Mouse (Mus musculus) spleen, adult 18-20 months (tissue): ENCODE results near the gene Med18.
"Not testable (repeated sequence)": the region's sequence is repeated elsewhere in the genome, so short reads cannot be mapped to it uniquely, and the experiment has no call there.

Experiments used
- DNase-seq, 2 experiments: peaks; one replicate each; pipeline ENCODE4 v3.0.0; 2022; ENCODE audit warnings: mixed read lengths in 2 of 2

The Med18 gene

DNA sequence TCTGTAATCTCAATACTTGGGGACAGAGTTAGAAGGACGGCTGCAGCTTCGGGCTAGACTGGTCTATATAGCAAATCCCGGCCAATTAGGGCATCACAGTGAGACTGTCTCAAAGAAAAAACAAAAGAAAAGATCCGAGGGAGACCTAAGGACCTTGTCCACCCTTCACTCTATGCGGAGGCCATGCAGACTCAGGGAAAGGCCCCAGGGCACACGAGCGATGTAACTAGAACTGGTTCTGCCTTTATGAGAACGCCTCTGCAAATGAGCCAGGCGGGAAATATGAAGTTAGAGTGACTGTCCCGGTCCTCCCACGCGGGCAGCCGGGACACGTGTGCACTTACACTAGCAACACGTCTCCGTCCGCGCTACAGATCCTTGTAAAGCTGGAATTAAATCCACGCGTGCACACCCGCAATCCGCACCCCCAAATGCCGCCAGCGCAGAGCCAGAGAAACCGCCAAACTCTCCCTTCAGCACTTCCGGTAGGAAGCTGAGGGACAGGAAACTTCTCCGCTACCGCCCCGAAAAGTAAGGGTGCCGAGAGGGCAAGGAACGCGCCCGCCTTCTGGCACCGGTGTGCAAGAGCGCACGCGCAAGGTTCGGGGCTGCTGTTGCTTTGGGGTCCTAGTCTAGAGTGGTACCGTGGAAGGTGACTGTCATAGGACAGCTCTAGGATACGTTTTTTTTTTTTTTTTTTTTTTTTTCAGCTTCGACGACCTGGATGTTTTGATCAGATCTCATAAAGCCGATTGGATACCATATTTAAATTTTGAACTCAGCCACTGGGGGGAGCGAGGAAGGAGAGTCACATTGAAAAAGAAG, at the start of gene Med18:
TSS of gene Med18 (minus strand) at position 492 of the 825 bp plus-strand sequence.
- DNase-seq: peak; percentile 88 to 90

DNA sequence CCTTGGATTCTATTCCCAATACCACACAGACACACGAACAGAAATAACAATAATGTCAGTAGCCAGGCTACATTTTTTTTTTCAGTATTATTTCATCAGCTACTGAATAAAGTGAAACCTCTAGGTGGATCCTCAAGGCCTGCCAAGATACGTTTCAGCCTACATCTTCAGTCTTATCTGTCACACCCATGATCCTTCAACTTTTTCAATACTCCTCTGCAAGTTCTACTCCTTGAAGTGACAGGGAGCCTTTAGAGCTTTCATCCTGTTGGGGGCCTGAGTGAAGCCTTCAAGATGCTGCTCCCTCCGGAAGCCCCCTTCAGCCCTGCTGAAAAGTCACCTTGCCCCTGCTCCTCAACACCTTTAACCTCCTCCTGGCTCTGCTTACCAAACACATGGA, 48.4 kb upstream of the Med18 start:
- DNase-seq: no peak

DNA sequence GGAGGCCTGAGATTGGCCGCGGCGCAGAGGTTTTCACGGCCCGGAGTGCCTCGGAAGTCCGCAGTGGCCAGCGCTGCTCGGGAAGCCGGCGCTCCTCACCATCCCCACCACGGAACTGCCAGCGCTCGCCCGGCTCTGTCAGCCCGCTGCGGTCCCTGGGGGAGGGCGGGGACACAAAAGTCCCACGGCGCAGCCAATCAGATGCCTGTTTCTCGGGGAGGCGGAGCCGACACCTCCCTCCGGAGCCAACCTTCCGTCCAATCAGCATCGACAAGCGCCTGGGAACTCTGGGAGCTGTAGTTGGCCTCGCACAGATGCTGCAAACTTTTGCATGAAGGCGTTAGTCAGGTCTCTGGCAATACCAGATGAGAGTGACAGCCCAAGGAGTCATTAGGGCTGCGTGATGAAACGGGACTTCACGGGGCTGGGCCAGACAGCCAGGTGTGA, 46.7 kb upstream of the Med18 start, which contains the start of gene Sesn2:
TSS of gene Sesn2 (minus strand) at position 150 of the 447 bp plus-strand sequence.
- DNase-seq: peak; percentile 95 to 96

DNA sequence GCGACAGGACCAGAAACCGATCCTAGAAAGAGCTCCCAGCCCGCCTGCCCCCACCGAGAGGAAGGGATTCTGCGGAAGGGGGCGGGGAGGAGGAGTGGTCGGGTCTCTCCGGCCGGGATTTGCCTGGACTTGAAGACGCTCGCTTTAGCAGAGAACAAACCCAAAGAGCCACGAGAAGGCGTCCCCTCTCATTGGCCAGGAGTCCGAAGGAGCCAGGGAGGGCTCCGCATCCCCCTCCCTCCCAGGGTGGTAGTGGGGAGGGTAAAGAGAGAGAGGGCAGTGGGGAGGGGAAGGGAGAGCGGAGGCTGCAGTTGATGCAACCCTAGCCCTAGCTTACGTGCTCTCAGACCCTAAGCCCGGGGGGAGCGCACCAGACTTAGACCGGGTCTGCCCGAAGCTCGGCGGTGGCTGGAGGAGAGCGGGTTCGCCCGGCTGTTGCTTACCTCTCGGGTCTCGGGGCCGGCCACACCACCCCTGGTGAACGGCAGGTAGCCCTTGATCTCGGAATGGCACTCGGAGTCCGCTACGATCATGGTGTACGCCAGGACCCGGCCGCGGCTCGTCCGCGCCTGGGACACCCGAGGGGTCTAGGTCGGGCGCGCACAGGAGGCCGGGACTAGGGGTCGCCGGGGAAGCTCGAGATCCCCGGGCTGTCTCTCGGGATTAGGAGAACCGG, 46.0 kb upstream of the Med18 start:
- peak; percentile 28 to 56 for DNase-seq

DNA sequence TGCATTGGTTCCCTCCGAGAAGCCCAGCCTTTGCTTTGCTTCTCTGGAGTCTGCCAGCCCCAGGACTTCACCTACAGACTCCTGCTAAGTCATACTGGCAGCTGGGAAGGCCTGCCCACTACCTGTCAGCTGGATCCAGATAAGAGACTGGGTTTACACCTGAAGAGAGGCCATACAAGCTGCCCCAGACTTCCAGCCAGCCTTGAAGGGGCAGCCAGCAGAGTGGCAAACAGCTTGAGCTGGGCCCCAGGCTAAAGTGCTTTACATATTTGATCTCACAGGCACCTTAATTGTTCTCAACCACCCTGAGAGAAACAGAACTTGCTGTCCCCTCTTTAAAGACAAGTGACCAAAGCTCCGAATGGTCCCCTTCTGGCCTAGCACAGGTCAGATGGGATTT, 43.5 kb upstream of the Med18 start:
- DNase-seq: no peak

DNA sequence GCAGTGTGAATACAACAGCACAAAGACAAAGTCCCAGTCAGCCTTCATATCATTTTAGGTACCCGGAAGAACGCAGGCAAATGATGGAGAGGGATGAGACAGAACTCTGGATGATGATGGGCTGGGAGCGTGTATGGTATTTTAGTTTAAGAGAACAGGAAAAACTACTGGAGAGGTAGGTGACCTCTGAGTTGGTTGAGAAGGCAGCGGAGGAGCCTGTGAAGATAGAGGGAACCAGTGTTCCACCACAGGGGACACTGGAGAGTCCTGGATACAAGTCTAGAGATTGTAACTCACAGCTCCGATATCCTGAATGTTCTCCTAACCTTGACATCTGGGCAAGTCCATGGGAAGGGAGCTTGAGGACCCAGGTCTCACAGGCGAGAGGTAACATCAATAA, 42.5 kb upstream of the Med18 start:
- no peak for DNase-seq

DNA sequence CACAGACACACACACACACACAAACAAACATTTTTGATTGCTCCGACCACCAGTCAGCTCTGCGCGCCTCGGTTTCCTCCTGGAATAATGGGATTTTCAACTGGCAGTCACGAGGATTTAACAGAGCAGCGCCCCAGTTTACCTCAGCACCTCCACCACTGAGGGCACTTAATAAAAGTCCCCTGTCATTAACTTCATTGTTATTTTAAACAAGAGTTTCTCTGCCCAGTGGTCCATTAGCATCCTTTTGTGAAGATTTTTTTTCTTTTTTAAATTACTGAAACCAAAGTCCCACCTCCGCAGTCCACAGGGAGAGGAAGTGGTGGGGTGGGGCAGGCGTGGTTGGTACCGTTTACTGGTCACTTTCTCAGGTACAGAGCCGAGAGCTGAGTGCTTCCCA, 42.1 kb upstream of the Med18 start:
- no peak for DNase-seq

DNA sequence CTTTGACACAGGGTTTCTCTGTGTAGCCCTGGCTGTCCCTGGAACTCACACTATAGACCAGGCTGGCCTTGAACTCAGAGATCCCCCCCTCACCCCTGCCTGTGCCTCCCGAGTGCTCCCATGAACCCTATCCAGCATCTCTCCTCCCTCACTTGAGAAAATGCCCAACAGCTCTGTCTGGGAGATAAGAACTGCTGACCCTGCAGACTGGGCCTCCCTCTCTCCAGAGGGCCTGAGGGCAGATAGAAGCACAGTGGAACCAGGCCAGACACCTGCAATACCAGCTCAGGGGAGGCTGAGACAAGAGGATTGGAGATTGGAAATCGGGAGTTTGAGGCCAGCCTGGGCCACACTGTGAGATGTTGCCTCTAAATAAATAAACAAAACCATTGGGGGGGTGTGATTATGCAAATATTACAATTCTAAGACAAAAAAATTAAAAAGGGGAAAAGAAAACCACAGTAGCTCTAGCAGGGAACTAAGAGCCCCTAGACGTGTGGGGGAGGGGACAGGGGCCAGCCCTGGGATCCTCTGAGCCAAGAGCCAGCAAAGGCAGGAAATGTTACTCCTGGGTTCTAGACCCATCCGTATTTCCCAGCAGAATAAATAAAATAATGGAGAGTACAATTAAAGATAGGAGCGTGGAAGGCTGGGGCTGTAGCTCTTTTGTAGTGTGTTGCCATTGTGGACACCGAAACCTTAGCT, 41.5 kb upstream of the Med18 start:
- no peak for DNase-seq

DNA sequence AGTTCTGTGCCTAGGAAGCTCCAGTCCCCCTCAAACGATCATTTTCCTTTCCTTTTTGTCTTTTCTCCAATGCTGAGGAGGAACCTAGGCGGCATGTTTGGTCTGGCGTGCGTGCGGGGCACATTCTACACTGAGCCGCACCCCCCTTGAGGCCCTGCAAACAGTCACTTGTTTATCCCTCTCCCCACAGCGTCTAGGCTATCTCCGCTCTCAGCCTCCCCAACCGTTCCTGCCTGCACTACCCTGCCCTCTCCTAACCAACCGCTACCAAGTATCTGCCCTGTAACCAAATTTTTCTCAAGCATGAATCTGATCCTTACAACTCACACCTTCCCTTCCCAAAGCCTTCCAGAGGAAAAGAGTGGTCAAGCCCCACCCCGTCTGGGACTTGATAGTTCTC, 39.6 kb upstream of the Med18 start:
- no peak for DNase-seq

DNA sequence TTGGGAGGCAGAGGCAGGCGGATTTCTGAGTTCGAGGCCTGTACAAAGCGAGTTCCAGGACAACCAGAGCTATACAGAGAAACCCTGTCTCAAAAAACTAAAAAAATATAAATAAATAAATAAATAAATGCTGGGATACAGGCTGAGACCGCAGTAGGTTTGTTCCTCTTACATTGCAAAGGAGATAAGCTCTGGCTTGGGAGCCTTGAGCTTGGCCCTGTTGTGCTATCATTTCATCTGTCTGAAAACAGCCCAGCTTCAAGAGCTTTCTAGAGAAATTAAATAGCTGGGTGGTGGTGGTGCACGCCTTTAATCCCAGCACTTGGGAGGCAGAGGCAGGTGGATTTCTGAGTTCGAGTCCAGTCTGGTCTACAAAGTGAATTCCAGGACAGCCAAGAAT, 37.9 kb upstream of the Med18 start:
- DNase-seq: no peak

DNA sequence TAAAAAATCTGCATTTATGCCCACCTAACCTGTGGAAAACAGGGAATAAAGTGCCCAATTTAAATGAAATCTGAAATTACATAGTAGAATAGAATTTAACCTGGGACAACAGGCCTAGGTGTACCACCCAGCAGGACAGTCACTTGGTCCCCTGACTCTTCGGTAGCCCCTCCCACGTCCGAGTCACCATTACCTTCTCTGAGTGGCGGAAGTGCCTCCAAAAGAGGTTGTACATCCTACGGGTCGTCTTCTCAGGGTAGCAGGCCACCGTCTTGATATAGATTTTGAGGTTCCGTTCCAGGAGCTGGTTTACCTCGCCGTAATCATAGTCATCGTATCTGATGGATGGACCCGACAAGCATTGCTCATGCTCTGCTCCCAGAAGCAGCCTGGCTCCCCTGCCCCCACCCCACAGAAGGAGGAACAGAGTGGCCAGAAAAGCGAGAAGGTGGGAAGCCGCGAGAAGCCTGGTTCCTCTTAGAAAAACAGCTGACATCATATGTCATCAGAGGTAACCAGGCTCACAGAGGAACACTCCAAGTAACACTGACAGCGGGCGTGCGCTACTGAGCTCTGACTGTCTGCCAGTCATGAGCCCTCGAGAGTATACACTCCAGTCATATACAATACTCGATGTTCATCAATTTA, 30.7 kb upstream of the Med18 start:
- peak; percentile 34 to 39 for DNase-seq

DNA sequence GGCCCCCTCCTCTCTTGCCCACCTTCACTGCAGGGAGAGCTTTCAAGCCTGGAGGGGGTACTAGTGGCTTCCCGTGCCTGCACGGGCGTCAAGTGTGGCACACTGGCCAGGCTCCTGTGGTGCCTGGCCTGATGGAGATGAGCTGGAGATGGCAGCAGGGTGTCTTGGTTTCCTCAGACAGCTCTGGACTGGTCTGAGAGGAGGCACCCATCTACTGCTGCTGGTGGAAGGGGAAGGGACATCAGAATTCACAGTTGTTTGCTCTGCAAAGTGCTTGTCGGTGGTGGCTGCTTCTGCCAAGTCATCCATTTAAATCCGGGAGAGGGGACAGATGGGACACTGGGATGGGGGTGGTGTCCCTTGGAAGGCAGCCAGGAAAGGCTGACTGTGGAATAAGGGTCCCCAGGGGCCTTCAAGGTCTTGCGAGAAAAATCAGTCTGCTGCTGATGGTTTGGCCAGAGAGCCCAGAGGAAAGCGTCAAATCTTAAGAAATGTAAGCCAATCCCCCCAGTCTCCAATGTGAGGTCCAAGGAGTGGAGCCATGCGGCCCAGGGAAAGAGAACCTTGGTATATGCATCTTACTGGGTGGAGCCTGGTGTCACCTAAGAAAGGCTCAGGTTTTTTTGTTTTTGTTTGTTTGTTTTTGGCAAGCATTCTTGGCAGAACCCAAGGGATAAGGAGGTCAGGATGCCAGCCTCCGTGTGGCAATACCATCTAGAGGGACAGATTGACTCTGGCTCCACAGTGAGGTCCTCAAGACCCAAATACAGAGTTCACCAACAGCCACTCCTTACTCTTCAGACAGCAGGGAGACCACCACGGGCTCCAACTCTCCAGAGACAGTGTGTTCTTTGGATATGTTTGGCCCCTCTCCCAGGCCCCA, 28.7 kb upstream of the Med18 start:
- DNase-seq: no peak

DNA sequence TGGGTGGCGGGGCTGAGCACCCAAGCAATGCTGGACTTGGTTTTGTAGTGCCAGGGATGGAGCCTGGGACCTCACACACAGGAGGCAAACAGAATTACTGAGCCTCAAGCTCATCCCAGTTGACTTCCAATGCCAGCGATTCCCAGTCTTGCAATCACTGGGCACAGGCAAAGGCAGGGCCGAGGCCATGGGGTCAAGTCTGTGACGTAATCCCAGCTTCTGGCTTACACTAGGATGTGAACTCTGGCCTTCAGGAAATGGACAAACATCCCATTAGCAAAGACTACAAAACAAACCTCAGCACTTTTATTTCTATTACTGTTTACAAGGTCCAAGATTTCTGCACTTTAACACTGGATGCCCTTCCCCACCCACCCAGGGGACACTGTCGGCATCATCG, 28.0 kb upstream of the Med18 start:
- DNase-seq: no peak

DNA sequence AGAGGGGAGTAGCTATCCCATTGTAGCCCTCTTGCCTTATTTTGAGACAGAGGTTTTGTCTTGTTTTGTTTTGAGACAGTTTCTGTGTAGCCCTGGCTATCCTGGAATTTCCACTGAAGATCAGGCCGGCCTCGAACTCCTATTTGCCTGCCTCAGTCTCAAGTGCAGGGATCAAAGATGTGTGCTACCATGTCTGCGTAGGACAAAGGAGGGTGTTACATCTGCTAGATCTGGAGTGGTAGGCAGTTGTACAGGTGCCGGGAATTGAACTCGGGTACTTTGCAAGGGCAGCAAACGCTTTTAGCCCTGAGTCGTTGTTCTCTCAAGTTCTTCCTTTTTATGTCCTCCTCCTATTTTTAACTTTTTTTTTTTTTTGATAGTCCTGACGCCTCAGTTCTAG, 27.3 kb upstream of the Med18 start:
- no peak for DNase-seq

DNA sequence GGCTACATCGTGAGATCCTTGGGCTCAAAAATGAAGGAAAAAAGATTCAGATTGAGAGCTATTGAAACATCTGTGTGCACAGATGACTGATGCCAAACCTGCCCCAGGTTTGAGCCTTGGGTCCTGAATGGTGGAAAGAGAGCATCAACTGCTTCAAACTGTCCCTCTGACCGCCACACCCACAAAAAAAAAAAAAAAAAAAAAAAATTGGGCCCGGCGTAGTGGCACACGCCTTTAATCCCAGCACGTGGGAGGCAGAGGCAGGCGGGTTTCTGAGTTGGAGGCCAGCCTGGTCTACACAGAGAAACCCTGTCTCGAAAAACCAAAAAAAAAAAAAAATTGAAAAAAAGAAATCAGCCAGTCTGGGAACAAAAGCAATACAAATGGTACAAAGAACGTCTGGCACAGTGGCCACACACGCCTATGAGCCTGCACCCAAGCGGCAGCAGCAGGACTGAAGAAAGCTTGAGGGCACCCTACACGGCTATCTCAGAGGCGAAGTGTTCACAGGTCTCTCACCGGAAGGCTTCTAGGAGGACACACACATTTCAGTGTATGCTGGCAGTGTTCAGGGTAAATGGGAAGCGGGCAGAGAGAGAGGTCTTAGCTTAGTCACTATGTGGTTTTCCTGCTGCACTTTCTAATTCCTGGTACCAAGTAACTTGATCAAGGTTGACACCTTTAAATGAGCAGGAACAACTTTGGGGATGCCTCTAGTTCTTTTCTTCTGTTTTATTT, 26.7 kb upstream of the Med18 start:
- no peak for DNase-seq

DNA sequence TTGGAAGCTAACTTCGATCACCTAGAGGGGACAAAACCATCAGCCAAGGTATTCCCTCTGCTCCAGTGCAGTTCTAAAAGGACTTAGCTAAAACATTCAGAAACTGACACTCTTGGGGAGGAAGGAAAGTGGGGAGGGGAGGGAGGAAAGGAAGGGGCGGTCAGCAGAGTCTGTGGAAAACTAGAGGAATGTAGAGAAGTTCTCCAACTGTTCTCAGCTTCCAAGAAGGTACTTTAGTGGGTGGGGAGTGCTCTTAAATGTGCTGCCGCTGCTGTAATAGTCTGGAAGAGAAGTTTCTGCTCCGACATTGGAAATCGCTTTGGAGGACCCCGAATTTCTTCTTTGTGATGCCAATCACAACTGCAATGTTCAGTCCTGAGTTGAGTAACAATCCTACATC, 25.3 kb upstream of the Med18 start:
- DNase-seq: no peak

DNA sequence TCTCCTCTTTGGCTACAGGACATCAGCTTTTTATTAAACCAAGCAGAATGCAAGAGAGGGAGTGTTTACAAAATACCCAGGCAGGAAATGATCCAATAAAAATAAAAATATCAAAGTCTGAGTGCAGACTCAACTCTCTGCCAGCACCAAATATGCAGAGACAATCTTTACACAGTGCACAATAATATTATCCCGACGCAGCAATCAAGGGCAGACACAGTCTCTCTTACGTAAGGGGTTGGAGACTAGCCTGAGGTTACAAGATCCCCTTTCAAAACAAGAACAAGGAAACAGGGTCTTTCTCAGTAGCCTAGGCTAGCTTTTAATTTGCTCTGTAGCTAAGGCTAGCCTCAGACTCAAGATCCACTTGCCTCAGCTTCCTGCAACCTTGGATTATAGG, 24.8 kb upstream of the Med18 start:
- DNase-seq: no peak

DNA sequence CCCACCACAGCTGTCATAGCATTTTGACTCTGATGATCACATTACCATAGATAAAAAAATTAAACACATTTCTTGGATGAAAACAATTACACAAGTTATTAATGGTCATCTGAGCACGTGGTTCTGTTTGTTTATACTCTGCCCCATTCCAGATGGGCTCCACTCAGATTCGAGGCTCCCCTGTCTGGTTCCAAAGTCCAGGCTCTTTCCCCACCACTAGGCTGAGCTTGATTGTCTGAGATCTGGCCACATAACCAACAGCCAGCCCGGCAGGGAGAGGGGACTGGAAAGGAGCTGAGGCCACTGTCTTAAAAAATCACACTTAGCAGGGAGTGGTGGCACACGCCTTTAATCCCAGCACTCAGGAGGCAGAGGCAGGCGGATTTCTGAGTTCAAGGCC, 21.1 kb upstream of the Med18 start:
- no peak for DNase-seq

DNA sequence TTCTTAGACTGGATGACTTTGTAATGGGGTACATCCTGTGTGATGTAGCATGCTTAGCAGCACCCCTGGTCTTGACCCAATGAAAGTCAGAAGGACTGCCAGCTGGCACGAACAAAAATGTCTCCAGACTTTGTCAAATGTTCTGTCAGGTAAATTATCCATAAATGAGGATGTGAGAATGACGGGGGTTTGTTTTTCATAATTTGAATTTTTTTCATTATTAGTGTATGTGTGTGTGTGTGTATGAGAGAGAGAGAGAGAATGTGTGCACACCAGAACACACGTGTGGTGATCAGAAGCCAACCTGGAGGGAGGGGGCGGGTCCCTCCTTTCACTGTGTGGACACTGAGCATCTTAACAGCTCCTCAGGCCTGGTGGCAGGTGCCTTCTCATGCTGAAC, 20.5 kb upstream of the Med18 start:
- no peak for DNase-seq

DNA sequence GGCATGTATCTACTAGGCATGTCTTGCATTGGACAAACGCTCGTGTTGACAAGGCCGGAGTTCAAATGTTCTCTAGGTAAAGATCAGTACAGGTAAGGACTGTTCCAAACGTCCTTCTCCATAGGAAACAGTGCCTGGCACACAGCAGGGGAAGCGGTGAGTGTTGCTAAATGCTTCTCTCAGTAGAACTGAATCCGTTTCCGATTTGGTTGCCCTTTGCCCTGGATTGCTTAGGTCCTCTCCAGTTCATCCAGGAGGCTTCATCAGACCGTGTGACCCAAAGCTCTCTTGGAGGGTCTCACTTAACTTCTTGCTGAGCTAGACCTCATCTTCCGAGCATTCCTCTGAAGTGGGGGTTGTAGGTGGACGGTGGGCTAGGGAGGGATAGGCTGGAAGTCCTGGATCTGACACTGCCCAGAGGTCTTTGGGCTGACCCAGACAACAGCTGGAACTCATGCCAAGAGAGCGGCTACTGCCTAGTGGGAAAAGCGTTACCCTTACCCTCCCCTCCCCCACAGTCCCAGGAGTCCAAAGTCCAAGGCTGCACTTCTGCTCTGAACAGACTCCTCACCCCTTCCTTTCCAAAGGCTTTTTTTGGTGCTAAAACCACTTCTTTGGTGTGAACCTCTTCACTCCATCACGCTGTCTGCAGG, 19.4 kb upstream of the Med18 start:
- no peak for DNase-seq

DNA sequence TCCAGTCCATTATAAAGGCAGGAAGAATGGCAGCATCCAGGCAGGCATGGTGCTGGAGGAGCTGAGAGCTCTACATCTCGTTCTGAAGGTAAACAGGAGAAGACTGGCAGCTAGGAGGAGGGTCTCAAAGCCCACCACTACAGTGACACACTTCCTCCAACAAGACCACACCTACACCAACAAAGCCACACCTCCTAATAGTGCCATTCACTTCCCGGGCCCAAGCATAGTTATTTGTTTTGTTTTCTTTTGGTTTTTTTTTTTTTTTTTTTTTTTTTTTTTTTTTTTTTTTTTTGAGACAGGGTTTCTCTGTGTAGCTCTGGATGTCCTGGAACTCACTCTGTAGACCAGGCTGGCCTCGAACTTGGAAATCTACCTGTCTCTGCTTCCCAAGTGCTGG, 18.4 kb upstream of the Med18 start:
- DNase-seq: not testable (repeated sequence)
